Comparison of ENCODE assay signal across 7 mouse cellular contexts in genomic region chr11:120281197-120281596, GRCm38 (mm10). TPM values are rescaled to one million over a fixed set of nuclear protein-coding genes. Genes with fewer than 3 reads are reported as not detected.
DNase-seq lines count a peak whose midpoint lies in the region; ATAC-seq lines count a peak whose summit lies in the region.

No protein-coding gene starts in this region.

- H3K36me3 ChIP-seq in forebrain, embryonic 12.5 days (replicated peaks) = peaks cover 99% of the 10 kb centered on the region
- H3K36me3 ChIP-seq in hindbrain, embryonic 16.5 days (ENCODE audit: control insufficient read depth, insufficient read depth, low read length) = peaks cover 33% of the 10 kb centered on the region
- H3K36me3 ChIP-seq in liver, embryonic 12.5 days = peaks cover 71% of the 10 kb centered on the region

- WGBS in forebrain, embryonic 12.5 days = 84% methylated on average over 3 of the region's 3 CpGs
- 80% methylated on average over 3 of the region's 3 CpGs for WGBS in hindbrain, embryonic 16.5 days
- WGBS in liver, embryonic 12.5 days (ENCODE audit: insufficient replicate concordance) = 58% methylated on average over 3 of the region's 3 CpGs

- H3K4me2 ChIP-seq in forebrain, embryonic 12.5 days = no peak overlapping the region
- H3K4me2 ChIP-seq in hindbrain, embryonic 16.5 days (ENCODE audit: low read length) = no peak overlapping the region
- H3K4me2 ChIP-seq in liver, embryonic 12.5 days = no peak overlapping the region

- no peaks in the 10 kb centered on the region for H3K9me3 ChIP-seq in forebrain, embryonic 12.5 days
- H3K9me3 ChIP-seq in hindbrain, embryonic 16.5 days (ENCODE audit: control insufficient read depth, low read length) = no peaks in the 10 kb centered on the region
- H3K9me3 ChIP-seq in liver, embryonic 12.5 days (replicated peaks) = no peaks in the 10 kb centered on the region

- H3K4me1 ChIP-seq in forebrain, embryonic 12.5 days = peaks cover 30% of the 10 kb centered on the region
- peaks cover 23% of the 10 kb centered on the region for H3K4me1 ChIP-seq in hindbrain, embryonic 16.5 days (ENCODE audit: control insufficient read depth, insufficient read depth, low read depth, low read length)
- peaks cover 37% of the 10 kb centered on the region for H3K4me1 ChIP-seq in liver, embryonic 12.5 days

- peak overlapping the region; percentile 79 for H3K27ac ChIP-seq in forebrain, embryonic 12.5 days
- peak overlapping the region; percentile 77 for H3K27ac ChIP-seq in hindbrain, embryonic 16.5 days (ENCODE audit: low read depth, low read length)
- peak overlapping the region; percentile 38 for H3K27ac ChIP-seq in liver, embryonic 12.5 days

- ATAC-seq in forebrain, embryonic 12.5 days (ENCODE audit: low FRiP score) = no peak
- no peak for ATAC-seq in hindbrain, embryonic 16.5 days
- no peak for ATAC-seq in liver, embryonic 12.5 days

- peak; percentile 61 to 72 for DNase-seq in adrenal gland, postnatal 36 days
- no peak for DNase-seq in natural killer cell, adult 2 months (ENCODE audit: low spot score in 2 of 2)
- no peak for DNase-seq in right cerebral cortex, postnatal 14 days
- no peak for DNase-seq in Muller cell, postnatal 12 days (ENCODE audit: inconsistent ontology term)

- no peak overlapping the region for H3K9ac ChIP-seq in forebrain, embryonic 12.5 days
- H3K9ac ChIP-seq in hindbrain, embryonic 16.5 days (ENCODE audit: low read depth, low read length) = no peak overlapping the region
- no peak overlapping the region for H3K9ac ChIP-seq in liver, embryonic 12.5 days

- no peaks in the 10 kb centered on the region for H3K27me3 ChIP-seq in forebrain, embryonic 12.5 days
- no peaks in the 10 kb centered on the region for H3K27me3 ChIP-seq in hindbrain, embryonic 16.5 days (replicated peaks; ENCODE audit: control insufficient read depth, insufficient read depth, low read length)
- no peaks in the 10 kb centered on the region for H3K27me3 ChIP-seq in liver, embryonic 12.5 days (replicated peaks)

- no peak overlapping the region for H3K4me3 ChIP-seq in forebrain, embryonic 12.5 days (replicated peaks)
- no peak overlapping the region for H3K4me3 ChIP-seq in hindbrain, embryonic 16.5 days (ENCODE audit: low read length)
- no peak overlapping the region for H3K4me3 ChIP-seq in liver, embryonic 12.5 days

RNA-seq across cellular contexts. Expression of gene Bahcc1, which starts 48.5 kb away (rescaled TPM):
- total RNA-seq in adrenal gland, postnatal 36 days (2021) = 10 to 100 TPM; 17.5 TPM
- polyA plus RNA-seq in forebrain, embryonic 12.5 days (2016; fragmentation: Nextera tagmentation; extraction: Ambion mirVana) = 23.5 and 24.0 TPM in 2 replicates
- polyA plus RNA-seq in hindbrain, embryonic 16.5 days (2015; fragmentation: Nextera tagmentation; extraction: Ambion mirVana) = 7.8 and 9.7 TPM in 2 replicates
- 3.0 and 3.5 TPM in 2 replicates for polyA plus RNA-seq in liver, embryonic 12.5 days (2016; fragmentation: Nextera tagmentation; extraction: Ambion mirVana)

Comparison
In these comparisons a context has a peak if more than half of its experiments do, and no peak if none do; other contexts are left out.
1. DNase-seq: peak in adrenal gland, postnatal 36 days (2 of 2); none in natural killer cell, adult 2 months (0 of 2), right cerebral cortex, postnatal 14 days (single experiment) and Muller cell, postnatal 12 days (single experiment).
2. Peak in every context shown above with its lines, with median percentiles within 50 percentile points of each other: H3K27ac ChIP-seq.